Mouse (Mus musculus) heart, embryonic 10.5 days (tissue): ENCODE measurements around the gene Cdrt4. TPM values are rescaled to one million over a fixed set of nuclear protein-coding genes. Genes with fewer than 3 reads are reported as not detected.

Source experiments
- DNase-seq: peaks from one replicate; pipeline ENCODE4 v3.0.0-alpha.2; 2017; ENCODE audit warnings: low spot score
- H3K27ac ChIP-seq: fragments of 300-500 bp; sonication (generic); 2 replicates; pipeline ENCODE4 v1.5.1; 2016; ENCODE audit warnings: mild to moderate bottlenecking
- H3K27me3 ChIP-seq: fragments of 300-500 bp; sonication (generic); 2 replicates; pipeline ENCODE4 v1.6.1; 2016; ENCODE audit warnings: mild to moderate bottlenecking; ENCODE audit not compliant: poor library complexity, insufficient read depth, severe bottlenecking
- H3K36me3 ChIP-seq: fragments of 300-500 bp; sonication (generic); 2 replicates; pipeline ENCODE4 v1.6.1; 2016; ENCODE audit warnings: mild to moderate bottlenecking, moderate library complexity
- H3K4me1 ChIP-seq: fragments of 300-500 bp; sonication (generic); 2 replicates; pipeline ENCODE4 v1.6.1; 2016; ENCODE audit warnings: mild to moderate bottlenecking
- H3K4me3 ChIP-seq: fragments of 300-500 bp; sonication (generic); 2 replicates; pipeline ENCODE4 v1.5.1; 2016; ENCODE audit warnings: mild to moderate bottlenecking, moderate library complexity
- H3K9me3 ChIP-seq: fragments of 300-500 bp; sonication (generic); 2 replicates; pipeline ENCODE4 v1.6.1; 2016; ENCODE audit warnings: mild to moderate bottlenecking, moderate library complexity
- WGBS: fragments of 180-500 bp; shearing (Covaris S2); methylation state at CpG from one replicate; pipeline ENCODE4 v1.1.7; 2016; 5-methylcytosine and 5-hydroxymethylcytosine counted together
- polyA plus RNA-seq: library from polyadenylated mRNA; unstranded; fragments of >200 nt; fragmentation: Nextera tagmentation; extraction: Ambion mirVana; gene quantifications from 2 replicates; pipeline ENCODE4 v1.2.1, GENCODE M21; 2016

Cdrt4 gene
- polyA plus RNA-seq, 1 experiment from 2014 or later = 0.31 TPM

DNA sequence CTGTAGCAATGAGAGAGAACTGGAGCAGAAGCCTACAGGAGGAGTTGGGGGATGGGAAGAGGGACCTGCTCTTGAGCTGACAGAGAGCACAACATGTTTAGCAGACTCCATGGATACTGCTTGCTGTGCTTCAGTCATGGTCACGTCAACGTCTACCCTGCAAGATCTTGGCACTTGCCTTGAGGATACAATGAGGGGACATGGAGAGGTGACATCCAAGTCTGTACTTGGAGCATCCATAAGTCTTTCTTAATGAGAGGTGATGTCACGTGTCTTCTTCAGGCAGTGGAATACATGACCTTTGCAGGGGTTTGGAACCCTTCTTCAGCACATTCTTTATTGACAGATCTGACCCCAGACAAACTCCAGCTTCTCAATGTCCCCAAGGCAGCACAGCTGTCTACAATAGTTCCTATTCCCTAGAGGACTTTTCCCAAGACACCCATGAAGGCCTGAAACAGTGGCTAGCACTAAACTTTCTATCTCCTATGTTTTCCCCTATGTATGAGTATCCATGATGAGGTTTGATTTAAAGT lies 39.2 kb downstream of the Cdrt4 start:
- WGBS = 90% methylated on average over 3 of the region's 3 CpGs
- no peak overlapping the region for H3K27ac ChIP-seq

DNA sequence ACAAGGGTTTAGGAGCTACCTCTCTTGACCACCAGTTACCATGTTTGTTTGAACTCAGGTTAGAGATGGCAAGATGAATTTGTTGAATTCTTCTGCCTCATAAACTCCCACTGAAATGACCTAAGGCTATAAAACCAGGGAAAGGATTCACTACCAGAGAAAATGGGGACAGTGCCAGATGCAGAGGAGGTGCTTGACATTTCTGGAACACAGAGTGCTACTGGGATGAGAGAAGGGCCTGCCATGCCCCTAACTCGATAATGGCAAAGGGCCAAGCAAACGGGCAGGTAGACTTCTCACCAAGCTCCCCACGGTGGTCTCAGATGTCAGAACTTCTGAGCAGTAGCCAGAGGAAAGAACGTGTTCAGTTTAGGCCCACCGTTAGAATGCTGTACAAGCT lies 39.8 kb downstream of the Cdrt4 start:
- Histone ChIP-seq H3K9me3 (no peaks in the 10 kb centered on the region), H3K27ac (no peak overlapping the region), H3K36me3 (no peaks in the 10 kb centered on the region), H3K4me1 (peaks cover 19% of the 10 kb centered on the region), H3K4me3 (no peak overlapping the region), H3K27me3 (no peaks in the 10 kb centered on the region)
- WGBS = 84% methylated on average over 5 of the region's 5 CpGs
- no peak for DNase-seq

More for the DNA sequence above, 39.2 kb downstream of the Cdrt4 start:
- Histone ChIP-seq H3K36me3 (no peaks in the 10 kb centered on the region), H3K27me3 (no peaks in the 10 kb centered on the region), H3K9me3 (no peaks in the 10 kb centered on the region), H3K4me3 (no peak overlapping the region), H3K4me1 (peaks cover 19% of the 10 kb centered on the region)
- no peak for DNase-seq

DNA sequence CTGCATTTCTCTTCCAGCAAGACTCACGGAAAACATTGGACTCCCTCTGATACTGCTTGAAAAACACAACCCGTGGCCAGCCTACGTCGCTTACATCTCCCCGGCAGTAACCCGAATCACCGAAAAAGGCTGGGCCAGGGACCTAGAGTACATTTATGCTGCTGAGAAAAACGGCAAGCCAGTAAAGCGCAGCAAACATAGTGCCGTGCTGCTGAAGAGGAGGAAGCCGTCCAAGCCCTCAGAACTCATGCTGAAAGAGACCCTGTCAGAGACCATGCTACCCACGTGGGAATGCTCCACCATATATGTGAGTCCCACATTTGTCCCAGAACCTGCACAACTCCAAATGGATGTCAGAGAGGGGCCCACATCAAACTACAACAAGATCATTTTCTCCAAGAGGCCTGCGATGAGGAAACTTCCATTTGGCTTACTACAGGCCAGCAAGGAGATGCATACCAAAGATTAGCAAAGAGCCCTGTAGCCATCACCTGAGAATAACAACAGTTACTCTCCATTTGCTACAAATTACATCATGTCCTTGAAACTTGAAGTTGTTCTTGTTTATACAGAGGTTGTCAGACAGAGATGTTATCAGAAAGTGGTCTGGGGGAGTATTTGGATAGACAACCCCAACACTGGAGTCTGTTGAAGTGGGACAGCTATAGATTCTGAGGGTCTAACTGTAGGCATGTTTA lies 41.7 kb downstream of the Cdrt4 start:
- Histone ChIP-seq H3K4me3 (no peak overlapping the region), H3K27ac (no peak overlapping the region), H3K36me3 (no peaks in the 10 kb centered on the region), H3K4me1 (peaks cover 23% of the 10 kb centered on the region), H3K9me3 (no peaks in the 10 kb centered on the region), H3K27me3 (no peaks in the 10 kb centered on the region)
- 81% methylated on average over 13 of the region's 13 CpGs for WGBS
- peak; percentile 59 for DNase-seq

- no peaks in the 10 kb centered on the region for H3K27me3 ChIP-seq
- DNase-seq = peak; percentile 69
- H3K36me3 ChIP-seq = no peaks in the 10 kb centered on the region
- no peaks in the 10 kb centered on the region for H3K9me3 ChIP-seq
- H3K27ac ChIP-seq = peak overlapping the region; percentile 42; the same call in 1 of the 2 replicates
- H3K4me3 ChIP-seq = no peak overlapping the region
- 70% methylated on average over 9 of the region's 9 CpGs for WGBS
- H3K4me1 ChIP-seq = peaks cover 33% of the 10 kb centered on the region
Measured at GRCm38 (mm10) chr11:62995066-62995754, 44.2 kb downstream of the Cdrt4 start.

- Histone ChIP-seq H3K27ac (peak overlapping the region; percentile 64), H3K4me3 (no peak overlapping the region), H3K27me3 (no peaks in the 10 kb centered on the region), H3K9me3 (no peaks in the 10 kb centered on the region), H3K4me1 (peaks cover 33% of the 10 kb centered on the region), H3K36me3 (no peaks in the 10 kb centered on the region)
- peak; percentile 62 for DNase-seq
- WGBS = 66% methylated on average over 5 of the region's 5 CpGs
Measured at GRCm38 (mm10) chr11:62995755-62996521, 44.9 kb downstream of the Cdrt4 start.

DNA sequence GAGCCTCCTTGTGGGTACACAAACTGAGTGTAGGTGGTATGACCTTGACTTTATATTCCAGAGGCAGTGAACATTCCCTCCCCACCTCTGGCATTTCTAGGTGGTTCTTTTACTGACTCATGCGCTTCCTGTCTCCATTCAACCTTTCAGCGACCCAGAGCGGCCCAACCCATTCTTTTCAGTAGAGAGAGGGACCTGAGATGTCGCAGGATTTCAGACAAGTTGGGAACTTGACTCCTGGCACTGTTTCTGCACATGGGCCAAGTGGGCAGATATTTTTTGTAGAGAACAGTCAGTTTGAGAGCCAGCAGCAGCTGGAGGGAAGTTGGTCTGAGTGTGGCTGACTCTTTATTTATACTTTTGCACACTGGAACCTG lies 45.5 kb downstream of the Cdrt4 start:
- H3K36me3 ChIP-seq = no peaks in the 10 kb centered on the region
- peak overlapping the region; percentile 64; the same call in 1 of the 2 replicates for H3K27ac ChIP-seq
- no peak overlapping the region for H3K4me3 ChIP-seq
- peak; percentile 64 for DNase-seq
- H3K27me3 ChIP-seq = no peaks in the 10 kb centered on the region
- H3K9me3 ChIP-seq = no peaks in the 10 kb centered on the region
- whole genome bisulfite sequencing = 62% methylated on average over 4 of the region's 4 CpGs
- H3K4me1 ChIP-seq = peaks cover 33% of the 10 kb centered on the region

DNA sequence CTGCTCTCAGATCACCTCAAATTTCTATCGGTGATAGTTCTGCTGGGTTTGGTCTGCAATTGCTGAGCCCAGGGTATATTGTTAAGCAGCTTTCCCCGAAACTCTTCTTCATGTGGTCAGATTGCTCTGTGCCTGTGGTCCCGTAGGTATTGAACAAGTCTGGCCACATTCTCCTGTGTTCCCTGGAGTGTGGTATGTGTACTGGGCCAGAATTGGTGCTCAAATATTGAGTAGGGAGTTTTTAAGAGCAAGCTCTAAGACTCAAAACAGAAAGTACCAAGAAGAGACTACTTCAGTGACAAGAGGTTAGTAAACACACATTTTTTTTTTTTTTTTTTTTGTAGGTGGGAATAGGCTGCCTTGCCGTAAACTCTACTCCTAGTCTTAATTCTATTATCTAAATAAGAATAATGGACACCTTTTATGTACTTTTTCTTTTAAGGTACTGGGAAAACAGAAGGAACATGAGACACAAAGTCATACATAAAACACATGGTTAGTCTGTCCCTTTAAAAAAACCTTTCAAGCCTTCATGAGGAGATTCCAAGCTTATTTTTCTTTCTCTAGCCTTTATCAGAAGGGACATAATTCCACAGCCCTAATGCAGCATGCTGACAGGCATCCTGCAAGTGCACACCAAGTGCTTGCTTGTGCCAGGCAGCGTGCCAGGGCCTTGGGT lies 46.2 kb downstream of the Cdrt4 start:
- H3K4me3 ChIP-seq = no peak overlapping the region
- no peaks in the 10 kb centered on the region for H3K9me3 ChIP-seq
- no peak for DNase-seq
- H3K4me1 ChIP-seq = peaks cover 33% of the 10 kb centered on the region
- no peaks in the 10 kb centered on the region for H3K27me3 ChIP-seq
- no peaks in the 10 kb centered on the region for H3K36me3 ChIP-seq
- H3K27ac ChIP-seq = peak overlapping the region; percentile 73
- 74% methylated on average over 5 of the region's 5 CpGs for WGBS

GRCm38 (mm10) chr11:62997718-62998281 lies 46.8 kb downstream of the Cdrt4 start:
- DNase-seq = peak; percentile 71
- Histone ChIP-seq H3K9me3 (no peaks in the 10 kb centered on the region), H3K4me1 (peaks cover 33% of the 10 kb centered on the region), H3K4me3 (no peak overlapping the region), H3K27me3 (no peaks in the 10 kb centered on the region), H3K27ac (peak overlapping the region; percentile 73), H3K36me3 (no peaks in the 10 kb centered on the region)
- WGBS = 56% methylated on average over 11 of the region's 11 CpGs

GRCm38 (mm10) chr11:63000126-63000525 lies 49.1 kb downstream of the Cdrt4 start:
- Histone ChIP-seq H3K27ac (no peak overlapping the region), H3K4me3 (no peak overlapping the region), H3K9me3 (no peaks in the 10 kb centered on the region), H3K27me3 (no peaks in the 10 kb centered on the region), H3K4me1 (peaks cover 37% of the 10 kb centered on the region), H3K36me3 (no peaks in the 10 kb centered on the region)
- no peak for DNase-seq
- WGBS = 89% methylated on average over 8 of the region's 8 CpGs

DNA sequence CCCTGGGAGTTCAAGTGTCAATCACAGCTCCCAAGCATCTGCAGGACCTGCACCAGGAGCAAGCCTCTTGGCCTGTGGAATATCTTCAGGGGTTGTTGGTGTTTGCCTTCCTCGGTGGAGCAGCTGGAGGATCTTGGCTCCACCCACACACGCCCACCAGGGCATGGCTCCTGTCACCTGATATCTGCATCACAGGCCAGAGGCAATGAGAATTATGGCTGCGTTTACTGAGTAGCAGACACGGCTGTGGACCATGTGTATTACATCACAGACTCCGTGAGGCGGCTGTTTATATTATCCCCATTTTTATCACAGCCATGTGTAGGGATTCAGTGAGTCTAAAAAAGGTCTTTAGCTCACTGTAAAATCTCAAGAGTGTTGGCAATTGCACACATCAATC lies 53.6 kb downstream of the Cdrt4 start:
- Histone ChIP-seq H3K4me3 (no peak overlapping the region), H3K4me1 (peaks cover 9% of the 10 kb centered on the region), H3K36me3 (no peaks in the 10 kb centered on the region), H3K27ac (no peak overlapping the region), H3K9me3 (no peaks in the 10 kb centered on the region), H3K27me3 (no peaks in the 10 kb centered on the region)
- DNase-seq = no peak
- WGBS = 47% methylated on average over 6 of the region's 6 CpGs

GRCm38 (mm10) chr11:63007376-63007775 lies 56.4 kb downstream of the Cdrt4 start:
- Histone ChIP-seq H3K4me1 (peaks cover 9% of the 10 kb centered on the region), H3K36me3 (no peaks in the 10 kb centered on the region), H3K9me3 (no peaks in the 10 kb centered on the region), H3K4me3 (no peak overlapping the region), H3K27me3 (no peaks in the 10 kb centered on the region), H3K27ac (no peak overlapping the region)
- DNase-seq = peak; percentile 66
- 85% methylated on average over 5 of the region's 5 CpGs for WGBS

- H3K4me1 ChIP-seq = peaks cover 9% of the 10 kb centered on the region
- no peaks in the 10 kb centered on the region for H3K9me3 ChIP-seq
- no peak overlapping the region for H3K4me3 ChIP-seq
- no peaks in the 10 kb centered on the region for H3K27me3 ChIP-seq
- peak; percentile 27 for DNase-seq
- H3K27ac ChIP-seq = no peak overlapping the region
- no peaks in the 10 kb centered on the region for H3K36me3 ChIP-seq
- WGBS = 80% methylated on average over 3 of the region's 3 CpGs
Measured at GRCm38 (mm10) chr11:63008004-63008403, 57.0 kb downstream of the Cdrt4 start.
